Comparison of ENCODE assay signal across 8 mouse cellular contexts in genomic region chr1:126925150-126926035, GRCm38 (mm10).
DNase-seq lines count a peak whose midpoint lies in the region; ATAC-seq lines count a peak whose summit lies in the region.

No protein-coding gene starts in this region.

- H3K4me3 ChIP-seq in limb, embryonic 13.5 days = no peak overlapping the region
- no peak overlapping the region for H3K4me3 ChIP-seq in limb, embryonic 10.5 days
- H3K4me3 ChIP-seq in neural tube, embryonic 14.5 days (ENCODE audit: low read depth, low read length) = no peak overlapping the region

- ATAC-seq in limb, embryonic 13.5 days (ENCODE audit: low FRiP score, low read depth) = peak; percentile 78
- peak; percentile 78 for ATAC-seq in neural tube, embryonic 14.5 days (ENCODE audit: low read depth)

- intact Hi-C loops in heart, postnatal 10 days (cut with DNase I) = loop anchor here (5.0 kb wide), 1 partner anchor 188 kb away; no protein-coding TSS in a partner anchor

- H3K36me3 ChIP-seq in limb, embryonic 13.5 days = no peaks in the 10 kb centered on the region
- no peaks in the 10 kb centered on the region for H3K36me3 ChIP-seq in limb, embryonic 10.5 days
- H3K36me3 ChIP-seq in neural tube, embryonic 14.5 days (ENCODE audit: control insufficient read depth, insufficient read depth, low read length) = no peaks in the 10 kb centered on the region

- no peak for DNase-seq in limb, embryonic 10.5 days (ENCODE audit: low spot score)
- peak; percentile 81 for DNase-seq in fibroblast of lung, adult 2 months (ENCODE audit: low read depth)
- DNase-seq in heart, postnatal 10 days = peak; percentile 90 to 92
- peak; percentile 24 to 52 for DNase-seq in left cerebral cortex, adult 18-20 months (ENCODE audit: low spot score in 2 of 2)
- no peak for DNase-seq in thymus, postnatal 4 days
- DNase-seq in natural killer cell, adult 2 months (ENCODE audit: low spot score in 2 of 2) = no peak

- H3K9ac ChIP-seq in limb, embryonic 13.5 days = no peak overlapping the region
- H3K9ac ChIP-seq in neural tube, embryonic 14.5 days (replicated peaks; ENCODE audit: low read depth, low read length) = no peak overlapping the region

- no peaks in the 10 kb centered on the region for H3K9me3 ChIP-seq in limb, embryonic 13.5 days
- H3K9me3 ChIP-seq in limb, embryonic 10.5 days (replicated peaks) = no peaks in the 10 kb centered on the region
- H3K9me3 ChIP-seq in neural tube, embryonic 14.5 days (ENCODE audit: control insufficient read depth, low read length) = no peaks in the 10 kb centered on the region

- no peak overlapping the region for H3K27ac ChIP-seq in limb, embryonic 13.5 days
- no peak overlapping the region for H3K27ac ChIP-seq in limb, embryonic 10.5 days
- H3K27ac ChIP-seq in neural tube, embryonic 14.5 days (ENCODE audit: low read depth, low read length) = no peak overlapping the region; the same call in 1 of the 2 replicates

- H3K4me2 ChIP-seq in limb, embryonic 13.5 days (replicated peaks) = no peak overlapping the region
- no peak overlapping the region for H3K4me2 ChIP-seq in neural tube, embryonic 14.5 days (ENCODE audit: low read depth, low read length)

- WGBS in limb, embryonic 13.5 days = 62% methylated on average over 12 of the region's 12 CpGs
- WGBS in limb, embryonic 10.5 days = 85% methylated on average over 12 of the region's 12 CpGs
- 55% methylated on average over 12 of the region's 12 CpGs for WGBS in neural tube, embryonic 14.5 days

- peaks cover 28% of the 10 kb centered on the region for H3K4me1 ChIP-seq in limb, embryonic 13.5 days
- H3K4me1 ChIP-seq in limb, embryonic 10.5 days = 0 out of 2 replicates have a peak, but pooled peaks cover 4% of the 10 kb centered on the region
- H3K4me1 ChIP-seq in neural tube, embryonic 14.5 days (ENCODE audit: control insufficient read depth, insufficient read depth, low read length) = peaks cover 18% of the 10 kb centered on the region; the same call in 1 of the 2 replicates

- H3K27me3 ChIP-seq in limb, embryonic 13.5 days = 0 out of 2 replicates have a peak, but pooled peaks cover 2% of the 10 kb centered on the region
- no peaks in the 10 kb centered on the region for H3K27me3 ChIP-seq in limb, embryonic 10.5 days (ENCODE audit: low read depth, poor library complexity, severe bottlenecking)
- no peaks in the 10 kb centered on the region for H3K27me3 ChIP-seq in neural tube, embryonic 14.5 days (ENCODE audit: control insufficient read depth, insufficient read depth, low read length)

Comparison
In these comparisons a context has a peak if more than half of its experiments do, and no peak if none do; other contexts are left out.
1. DNase-seq: peak in fibroblast of lung, adult 2 months (single experiment), heart, postnatal 10 days (2 of 2) and left cerebral cortex, adult 18-20 months (2 of 2); none in limb, embryonic 10.5 days (single experiment), thymus, postnatal 4 days (single experiment) and natural killer cell, adult 2 months (0 of 2).